Mouse (Mus musculus) kidney, embryonic 15.5 days (tissue): ENCODE results near the gene Clns1a. TPM values are rescaled to one million over a fixed set of nuclear protein-coding genes. Genes with fewer than 3 reads are reported as not detected.
A peak's percentile ranks its signal among the peaks of the same experiment; 100 is the strongest.

Experiments used
- ATAC-seq: fragments of 200-750 bp; cut with Nextera tagmentation; replicated peaks from 2 replicates; pipeline ENCODE4 v1.8.0; 2017; ENCODE audit warnings: moderate TSS enrichment; ENCODE audit not compliant: low FRiP score
- H3K27ac ChIP-seq: fragments of 300-500 bp; sonication (generic); 2 replicates; pipeline ENCODE4 v1.5.1; 2015; ENCODE audit warnings: mild to moderate bottlenecking, inconsistent platforms
- H3K27me3 ChIP-seq: fragments of 300-500 bp; sonication (generic); 2 replicates; pipeline ENCODE4 v1.6.1; 2015; ENCODE audit warnings: inconsistent platforms
- H3K36me3 ChIP-seq: fragments of 300-500 bp; sonication (generic); 2 replicates; pipeline ENCODE4 v1.6.1; 2015; ENCODE audit warnings: inconsistent platforms
- H3K4me1 ChIP-seq: fragments of 300-500 bp; sonication (generic); 2 replicates; pipeline ENCODE4 v1.6.1; 2015; ENCODE audit warnings: inconsistent platforms
- H3K4me2 ChIP-seq: fragments of 300-500 bp; sonication (generic); 2 replicates; pipeline ENCODE4 v1.6.1; 2015; ENCODE audit warnings: moderate library complexity, mild to moderate bottlenecking, inconsistent platforms
- H3K4me3 ChIP-seq: fragments of 300-500 bp; sonication (generic); replicated peaks from 2 replicates; pipeline ENCODE4 v1.5.1; 2015; ENCODE audit warnings: mild to moderate bottlenecking, inconsistent platforms
- H3K9ac ChIP-seq: fragments of 300-500 bp; sonication (generic); 2 replicates; pipeline ENCODE4 v1.6.1; 2015; ENCODE audit warnings: mild to moderate bottlenecking, inconsistent platforms
- H3K9me3 ChIP-seq: fragments of 300-500 bp; sonication (generic); replicated peaks from 2 replicates; pipeline ENCODE4 v1.6.1; 2016; ENCODE audit warnings: inconsistent platforms
- WGBS: fragments of 180-500 bp; shearing (Covaris S2); methylation state at CpG from one replicate; pipeline ENCODE4 v1.1.7; 2015; ENCODE audit warnings: mixed read lengths; 5-methylcytosine and 5-hydroxymethylcytosine counted together
- polyA plus RNA-seq: library from polyadenylated mRNA; unstranded; fragments of >200 nt; fragmentation: Nextera tagmentation; extraction: Ambion mirVana; gene quantifications from 2 replicates; pipeline ENCODE4 v1.2.1, GENCODE M21; 2015

Gene Clns1a
- polyA plus RNA-seq, 1 experiment from 2014 or later = 193 TPM

DNA sequence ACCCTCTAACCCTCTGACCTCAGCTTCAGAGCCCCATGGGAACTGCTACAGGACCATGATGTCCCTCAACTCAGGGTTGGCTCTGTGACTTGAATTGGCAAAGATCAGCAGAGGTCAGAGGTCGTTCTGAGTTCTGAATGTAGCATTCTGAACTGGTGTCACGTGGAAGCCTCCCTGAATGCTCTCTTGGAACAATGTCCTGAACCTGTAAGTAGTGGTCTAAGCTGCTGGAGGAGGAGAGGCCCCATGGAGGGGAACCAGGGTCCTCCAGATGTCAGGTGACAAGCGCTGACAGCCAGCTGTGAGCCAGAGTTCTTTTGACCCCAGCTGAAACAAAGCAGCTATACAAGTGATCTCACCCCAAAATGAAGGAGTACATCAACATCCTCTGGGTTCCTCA lies 34.0 kb downstream of the Clns1a start:
- ATAC-seq = no peak

GRCm38 (mm10) chr7:97733606-97734005 lies 37.2 kb downstream of the Clns1a start:
- 91% methylated on average over 5 of the region's 5 CpGs for WGBS
- Histone ChIP-seq H3K4me3 (no peak overlapping the region), H3K36me3 (no peaks in the 10 kb centered on the region), H3K9me3 (no peaks in the 10 kb centered on the region), H3K4me1 (peaks cover 24% of the 10 kb centered on the region), H3K9ac (no peak overlapping the region), H3K27ac (no peak overlapping the region), H3K4me2 (no peak overlapping the region), H3K27me3 (no peaks in the 10 kb centered on the region)
- no peak for ATAC-seq

More for the DNA sequence above, 34.0 kb downstream of the Clns1a start:
- 75% methylated on average over 3 of the region's 3 CpGs for WGBS
- no peak overlapping the region for H3K4me2 ChIP-seq
- peaks cover 12% of the 10 kb centered on the region for H3K36me3 ChIP-seq
- H3K4me3 ChIP-seq = no peak overlapping the region
- H3K27me3 ChIP-seq = no peaks in the 10 kb centered on the region
- H3K4me1 ChIP-seq = peaks cover 5% of the 10 kb centered on the region; the same call in 1 of the 2 replicates
- no peak overlapping the region for H3K27ac ChIP-seq
- no peak overlapping the region for H3K9ac ChIP-seq
- H3K9me3 ChIP-seq = no peaks in the 10 kb centered on the region

DNA sequence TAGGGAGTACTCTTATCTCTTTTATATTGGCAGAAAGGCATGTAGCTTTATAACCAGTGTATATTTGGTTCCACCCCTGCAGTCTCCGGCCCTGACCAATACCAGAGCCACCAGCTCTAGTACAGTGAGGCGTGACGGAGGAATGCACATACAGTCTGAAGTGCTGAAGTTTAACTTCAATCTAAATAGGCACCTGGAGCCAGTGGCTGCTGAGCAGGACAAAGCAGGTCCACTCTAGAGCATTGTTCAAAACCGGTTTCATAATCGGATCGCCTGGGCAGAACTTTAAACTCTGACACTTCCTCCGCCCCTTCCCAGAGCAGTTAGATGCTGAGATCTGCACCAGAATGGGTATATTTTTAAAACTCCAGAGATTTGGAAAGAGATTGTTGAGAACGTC lies 38.6 kb downstream of the Clns1a start:
- Histone ChIP-seq H3K27ac (peak overlapping the region; percentile 73), H3K4me3 (no peak overlapping the region), H3K9me3 (no peaks in the 10 kb centered on the region), H3K4me1 (peaks cover 24% of the 10 kb centered on the region), H3K9ac (no peak overlapping the region), H3K36me3 (no peaks in the 10 kb centered on the region), H3K4me2 (peak overlapping the region; percentile 41), H3K27me3 (no peaks in the 10 kb centered on the region)
- peak; percentile 27; the same call in 1 of the 2 replicates for ATAC-seq
- WGBS = 70% methylated on average over 8 of the region's 8 CpGs

DNA sequence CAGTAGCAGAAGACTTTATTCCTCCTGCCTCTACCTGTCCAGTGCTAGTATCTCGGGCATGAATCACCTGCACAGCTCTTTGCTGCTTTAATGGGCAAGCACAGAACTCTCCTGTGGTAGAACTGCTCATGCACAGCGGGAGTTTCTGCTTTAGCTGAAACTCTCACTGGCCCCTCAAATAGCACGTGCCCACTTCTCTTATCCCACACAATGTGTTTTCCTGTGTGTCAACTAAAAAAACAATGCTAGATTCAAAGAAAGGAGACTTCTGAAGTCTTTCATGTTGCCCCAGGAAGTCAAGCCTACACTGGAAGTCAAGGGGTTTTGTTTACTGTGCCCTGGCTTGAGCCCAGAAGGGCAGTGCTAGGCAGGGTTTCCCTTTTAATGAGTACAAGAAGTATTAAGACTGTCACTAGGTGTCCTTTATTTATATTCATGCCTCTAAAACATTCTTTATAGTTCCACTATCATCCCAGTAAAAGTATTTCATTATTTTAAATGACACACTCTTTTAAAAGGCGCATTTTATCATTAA lies 39.5 kb downstream of the Clns1a start:
- no peak for ATAC-seq
- Histone ChIP-seq H3K9me3 (no peaks in the 10 kb centered on the region), H3K4me1 (peaks cover 27% of the 10 kb centered on the region), H3K4me3 (peak overlapping the region; percentile 19), H3K27ac (peak overlapping the region; percentile 73), H3K36me3 (no peaks in the 10 kb centered on the region), H3K4me2 (peak overlapping the region; percentile 41), H3K27me3 (no peaks in the 10 kb centered on the region), H3K9ac (no peak overlapping the region)
- 25% methylated on average over 4 of the region's 4 CpGs for WGBS

DNA sequence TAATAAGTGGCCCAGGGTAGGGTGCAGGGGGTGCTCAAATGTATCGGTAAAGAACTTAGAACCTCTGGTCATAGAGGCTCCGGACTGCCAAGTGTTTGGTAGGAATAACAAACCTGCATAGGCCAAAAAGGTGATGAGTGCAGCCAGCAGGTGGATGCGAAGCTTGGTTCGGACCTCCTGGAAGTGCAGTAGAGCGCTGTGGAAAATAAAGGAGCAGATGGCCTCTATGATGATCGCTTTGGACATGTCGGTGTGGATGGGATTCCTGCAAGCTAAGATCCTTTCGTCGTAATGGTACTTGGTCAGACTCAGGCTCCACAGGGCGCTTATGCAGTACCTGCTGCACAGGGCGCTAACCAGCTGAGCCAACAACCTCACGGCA lies 40.8 kb downstream of the Clns1a start:
- peak overlapping the region; percentile 68 for H3K27ac ChIP-seq
- H3K9ac ChIP-seq = peak overlapping the region; percentile 65
- no peaks in the 10 kb centered on the region for H3K9me3 ChIP-seq
- H3K4me2 ChIP-seq = peak overlapping the region; percentile 88
- no peaks in the 10 kb centered on the region for H3K36me3 ChIP-seq
- no peak for ATAC-seq
- no peaks in the 10 kb centered on the region for H3K27me3 ChIP-seq
- WGBS = 9% methylated on average over 12 of the region's 12 CpGs
- peaks cover 31% of the 10 kb centered on the region for H3K4me1 ChIP-seq
- peak overlapping the region; percentile 67 for H3K4me3 ChIP-seq

- no peaks in the 10 kb centered on the region for H3K36me3 ChIP-seq
- no peaks in the 10 kb centered on the region for H3K27me3 ChIP-seq
- H3K4me1 ChIP-seq = peaks cover 31% of the 10 kb centered on the region
- under 1% methylated on average over 60 of the region's 64 CpGs for WGBS
- peak within 1 kb of the TSS; percentile 65 for H3K9ac ChIP-seq
- H3K4me3 ChIP-seq = peak within 1 kb of the TSS; percentile 67
- no peaks in the 10 kb centered on the region for H3K9me3 ChIP-seq
- H3K4me2 ChIP-seq = peak within 1 kb of the TSS; percentile 88
- H3K27ac ChIP-seq = peak within 1 kb of the TSS; percentile 75
- ATAC-seq = peak; percentile 96
Observed at GRCm38 (mm10) chr7:97737638-97738456, 41.4 kb downstream of the Clns1a start, which contains the start of gene Aqp11. Gene Aqp11 (minus strand): TSS chr7:97738289.

DNA sequence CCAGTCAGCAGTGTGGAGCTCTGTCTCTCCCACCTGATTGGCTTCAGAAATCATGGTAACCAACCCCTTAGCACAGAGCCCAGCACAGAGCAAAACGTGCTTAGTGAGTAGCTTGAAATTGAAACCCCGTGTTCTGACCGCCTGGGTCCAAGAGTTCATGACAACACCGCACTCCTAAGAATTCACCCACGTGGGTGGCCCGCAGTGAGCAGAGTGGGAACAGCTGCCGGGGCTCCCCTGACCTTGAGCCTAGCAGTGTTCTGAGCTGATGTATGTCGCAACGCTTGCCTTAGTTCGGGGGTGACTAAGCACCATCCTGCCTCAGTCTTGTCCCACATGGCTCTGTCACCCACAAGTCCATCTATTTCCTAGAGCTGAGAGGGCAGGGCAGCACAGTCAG lies 44.5 kb downstream of the Clns1a start:
- Histone ChIP-seq H3K4me1 (peaks cover 21% of the 10 kb centered on the region), H3K9ac (no peak overlapping the region)
- ATAC-seq = no peak

DNA sequence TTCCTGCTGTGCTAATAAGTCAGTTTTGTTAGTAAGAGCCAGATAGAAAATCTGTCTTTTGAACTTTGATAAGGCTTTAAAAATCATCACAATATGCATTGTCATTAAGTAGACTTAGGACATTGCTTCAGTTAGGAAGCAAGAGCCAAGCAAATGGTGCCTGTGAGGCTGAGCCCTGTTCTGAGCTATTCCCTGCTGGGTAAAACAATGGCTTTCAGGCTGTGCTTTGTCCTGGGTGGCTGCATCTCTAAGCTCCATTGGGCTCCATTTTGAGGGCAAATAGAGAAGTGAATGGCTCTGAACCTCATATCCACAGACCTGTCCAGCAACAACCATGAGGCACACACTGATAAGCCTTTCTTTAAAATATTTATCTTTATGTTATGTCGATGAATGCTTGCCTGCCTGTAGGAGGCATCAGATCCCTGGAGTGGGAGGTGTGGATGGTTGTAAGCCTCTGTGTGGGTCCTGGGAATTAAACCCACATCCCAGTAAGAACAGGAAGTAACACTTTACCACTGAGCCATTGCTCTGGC lies 45.4 kb downstream of the Clns1a start:
- H3K9me3 ChIP-seq = no peaks in the 10 kb centered on the region
- no peak overlapping the region for H3K4me3 ChIP-seq
- no peaks in the 10 kb centered on the region for H3K36me3 ChIP-seq
- H3K27ac ChIP-seq = no peak overlapping the region
- ATAC-seq = no peak
- 63% methylated on average over 1 of the region's 1 CpGs for whole genome bisulfite sequencing
- H3K4me1 ChIP-seq = peaks cover 15% of the 10 kb centered on the region
- H3K9ac ChIP-seq = no peak overlapping the region
- no peaks in the 10 kb centered on the region for H3K27me3 ChIP-seq
- H3K4me2 ChIP-seq = no peak overlapping the region

More for the DNA sequence above, 44.5 kb downstream of the Clns1a start:
- H3K36me3 ChIP-seq = no peaks in the 10 kb centered on the region
- no peaks in the 10 kb centered on the region for H3K9me3 ChIP-seq
- H3K27ac ChIP-seq = no peak overlapping the region
- 37% methylated on average over 10 of the region's 10 CpGs for WGBS
- no peak overlapping the region for H3K4me3 ChIP-seq
- no peaks in the 10 kb centered on the region for H3K27me3 ChIP-seq
- no peak overlapping the region for H3K4me2 ChIP-seq

GRCm38 (mm10) chr7:97745299-97745698 lies 48.9 kb downstream of the Clns1a start:
- Histone ChIP-seq H3K4me1 (peaks cover 28% of the 10 kb centered on the region), H3K27me3 (no peaks in the 10 kb centered on the region), H3K4me3 (no peak overlapping the region), H3K4me2 (no peak overlapping the region), H3K9me3 (no peaks in the 10 kb centered on the region), H3K27ac (no peak overlapping the region), H3K9ac (no peak overlapping the region), H3K36me3 (no peaks in the 10 kb centered on the region)
- no peak for ATAC-seq
- WGBS = 12% methylated on average over 3 of the region's 3 CpGs

GRCm38 (mm10) chr7:97747176-97747707 lies 50.8 kb downstream of the Clns1a start:
- ATAC-seq = no peak
- H3K9me3 ChIP-seq = no peaks in the 10 kb centered on the region
- no peak overlapping the region for H3K4me3 ChIP-seq
- H3K27me3 ChIP-seq = no peaks in the 10 kb centered on the region
- 79% methylated on average over 4 of the region's 4 CpGs for WGBS
- no peak overlapping the region for H3K9ac ChIP-seq
- H3K27ac ChIP-seq = no peak overlapping the region
- no peak overlapping the region for H3K4me2 ChIP-seq
- peaks cover 22% of the 10 kb centered on the region for H3K4me1 ChIP-seq
- H3K36me3 ChIP-seq = no peaks in the 10 kb centered on the region

- 0 out of 2 replicates have a peak overlapping the region, but pooled peaks have one; percentile 37 for H3K27ac ChIP-seq
- H3K4me2 ChIP-seq = peak overlapping the region; percentile 48
- WGBS = 25% methylated on average over 28 of the region's 28 CpGs
- H3K9ac ChIP-seq = no peak overlapping the region
- H3K9me3 ChIP-seq = no peaks in the 10 kb centered on the region
- no peak overlapping the region for H3K4me3 ChIP-seq
- peaks cover 22% of the 10 kb centered on the region for H3K4me1 ChIP-seq
- H3K27me3 ChIP-seq = no peaks in the 10 kb centered on the region
- peak; percentile 78 for ATAC-seq
- no peaks in the 10 kb centered on the region for H3K36me3 ChIP-seq
Observed at GRCm38 (mm10) chr7:97747787-97748497, 51.5 kb downstream of the Clns1a start.
